9 mouse cellular contexts compared by ENCODE assay signal in genomic region chr15:84072226-84072625, GRCm38 (mm10). TPM values are rescaled to one million over a fixed set of nuclear protein-coding genes. Genes with fewer than 3 reads are reported as not detected.
DNase-seq lines count a peak whose midpoint lies in the region; ATAC-seq and TF ChIP-seq lines count a peak whose summit lies in the region.
"Had no signal": no experiment of that assay in that cellular context is flagged by ENCODE, and none has a peak within 500 bp of the region (broad histone marks: within the 10 kb centered on the region; RNA-seq: fewer than 3 reads in every experiment).

No protein-coding gene starts in this region.

- ATAC-seq in CD4-positive, CD25-positive, alpha-beta regulatory T cell, adult 4 months = no peak
- peak; percentile 73 for ATAC-seq in hindbrain, postnatal 0 days
- no peak for ATAC-seq in liver, embryonic 14.5 days (ENCODE audit: insufficient read depth)

- no peak overlapping the region for H3K9ac ChIP-seq in hindbrain, postnatal 0 days (replicated peaks; ENCODE audit: low read length)
- no peak overlapping the region for H3K9ac ChIP-seq in liver, embryonic 14.5 days (replicated peaks)
- H3K9ac ChIP-seq: limb, embryonic 13.5 days had no signal

- H3K27me3 ChIP-seq in hindbrain, postnatal 0 days (ENCODE audit: insufficient read depth, low read length) = no peaks in the 10 kb centered on the region
- H3K27me3 ChIP-seq in liver, embryonic 14.5 days (ENCODE audit: control insufficient read depth, insufficient read depth, low read length) = peaks cover 9% of the 10 kb centered on the region

- TF ChIP-seq EP300 in liver, embryonic 14.5 days (IDR thresholded peaks at IDR 0.05; ENCODE audit: low read depth) = no peak

- H3K4me2 ChIP-seq in hindbrain, postnatal 0 days (ENCODE audit: low read depth, low read length) = no peak overlapping the region
- no peak overlapping the region for H3K4me2 ChIP-seq in liver, embryonic 14.5 days (ENCODE audit: low read depth)
- H3K4me2 ChIP-seq: limb, embryonic 13.5 days had no signal

- no peaks in the 10 kb centered on the region for H3K9me3 ChIP-seq in hindbrain, postnatal 0 days (ENCODE audit: low read length)
- no peaks in the 10 kb centered on the region for H3K9me3 ChIP-seq in liver, embryonic 14.5 days (ENCODE audit: control insufficient read depth, low read length)
- H3K9me3 ChIP-seq: limb, embryonic 13.5 days had no signal

- peak; percentile 14 for DNase-seq in CD4-positive, CD25-positive, alpha-beta regulatory T cell, adult 2 months (ENCODE audit: low read depth, low spot score)
- DNase-seq in urinary bladder, postnatal 25 days (ENCODE audit: low spot score) = peak; percentile 31
- no peak for DNase-seq in urinary bladder, adult 2 months (ENCODE audit: low spot score)
- DNase-seq in hindbrain, postnatal 0 days (ENCODE audit: low spot score) = peak; percentile 96
- peak in 1 of 3 experiments; percentile 9 for DNase-seq in liver, embryonic 14.5 days (ENCODE audit: low read depth in 3 of 3, low spot score in 3 of 3)
- peak; percentile 73 to 79 for DNase-seq in right cerebral cortex, postnatal 36 days (ENCODE audit: low spot score in 2 of 2)

- WGBS in hindbrain, postnatal 0 days = 10% methylated on average over 7 of the region's 7 CpGs
- WGBS in liver, embryonic 14.5 days (ENCODE audit: insufficient replicate concordance) = 28% methylated on average over 7 of the region's 7 CpGs

- H3K4me3 ChIP-seq in embryonic fibroblast, embryonic 13.5 days (ENCODE audit: insufficient read depth, low read length) = no peak overlapping the region
- H3K4me3 ChIP-seq in hindbrain, postnatal 0 days (ENCODE audit: low read length) = no peak overlapping the region
- H3K4me3 ChIP-seq in liver, embryonic 14.5 days (ENCODE audit: insufficient read depth in 1 of 2, low read depth in 2 of 2, low read length in 2 of 2) = no peak overlapping the region
- H3K4me3 ChIP-seq: limb, embryonic 13.5 days had no signal

- H3K27ac ChIP-seq in embryonic fibroblast, embryonic 13.5 days (ENCODE audit: insufficient read depth, low read length) = no peak overlapping the region
- no peak overlapping the region for H3K27ac ChIP-seq in hindbrain, postnatal 0 days
- no peak overlapping the region for H3K27ac ChIP-seq in liver, embryonic 14.5 days
- H3K27ac ChIP-seq: limb, embryonic 13.5 days had no signal

- H3K36me3 ChIP-seq in hindbrain, postnatal 0 days (ENCODE audit: insufficient read depth, low read length) = peaks cover 10% of the 10 kb centered on the region; the same call in 1 of the 2 replicates
- no peaks in the 10 kb centered on the region for H3K36me3 ChIP-seq in liver, embryonic 14.5 days (replicated peaks; ENCODE audit: control insufficient read depth, insufficient read depth, low read depth)
- H3K36me3 ChIP-seq: limb, embryonic 13.5 days had no signal

- TF ChIP-seq POLR2A in embryonic fibroblast, embryonic 13.5 days (IDR thresholded peaks at IDR 0.05; ENCODE audit: low read depth, low read length) = no peak

- no peaks in the 10 kb centered on the region for H3K4me1 ChIP-seq in embryonic fibroblast, embryonic 13.5 days (ENCODE audit: control insufficient read depth, insufficient read depth, low read length)
- H3K4me1 ChIP-seq in hindbrain, postnatal 0 days (ENCODE audit: insufficient read depth, low read length) = peaks cover 5% of the 10 kb centered on the region; the same call in 1 of the 2 replicates
- H3K4me1 ChIP-seq in liver, embryonic 14.5 days (replicated peaks; ENCODE audit: control insufficient read depth in 2 of 2, insufficient read depth in 2 of 2, low read length in 1 of 2) = no peaks in the 10 kb centered on the region

- peak; percentile 47; the same call in 1 of the 2 replicates for TF ChIP-seq CTCF in embryonic fibroblast, embryonic 13.5 days (IDR thresholded peaks at IDR 0.05; ENCODE audit: borderline replicate concordance, insufficient read depth, low read length)
- peak; percentile 86 for TF ChIP-seq CTCF in hindbrain, postnatal 0 days (IDR thresholded peaks at IDR 0.05; ENCODE audit: low read depth)
- TF ChIP-seq CTCF in liver, embryonic 14.5 days (IDR thresholded peaks at IDR 0.05; ENCODE audit: low read depth) = peak; percentile 52

RNA-seq across cellular contexts. Expression of gene Efcab6, which starts 7.0 kb away (rescaled TPM):
- polyA plus RNA-seq in CD4-positive, CD25-positive, alpha-beta regulatory T cell, adult 4 months (2017; shearing (Covaris generic)) = not detected
- 0.09 and 0.12 TPM in 2 replicates for polyA plus RNA-seq in urinary bladder, adult 2 months (2012; rRNA removed)
- polyA plus RNA-seq in embryonic fibroblast, embryonic 13.5 days (2011; ENCODE audit: insufficient read length, low read depth, missing spikeins) = not detected in 2 replicates
- total RNA-seq in hindbrain, postnatal 0 days (2014; rRNA removed) = 0.52 and 6.8 TPM in 2 replicates
- 0.42 and 1.6 TPM in 2 replicates for polyA plus RNA-seq in hindbrain, postnatal 0 days (2015; fragmentation: Nextera tagmentation; extraction: Ambion mirVana)
- not detected in 2 replicates for polyA plus RNA-seq in liver, embryonic 14.5 days (2012; rRNA removed)
- polyA plus RNA-seq in liver, embryonic 14.5 days (2014; fragmentation: Nextera tagmentation; extraction: Ambion mirVana) = not detected in 2 replicates

RNA-seq across cellular contexts. Expression of gene Sult4a1, which starts 33.3 kb away (rescaled TPM):
- not detected for polyA plus RNA-seq in CD4-positive, CD25-positive, alpha-beta regulatory T cell, adult 4 months (2017; shearing (Covaris generic))
- polyA plus RNA-seq in urinary bladder, adult 2 months (2012; rRNA removed) = 2.0 and 2.4 TPM in 2 replicates
- 1.0 and 3.6 TPM in 2 replicates for polyA plus RNA-seq in embryonic fibroblast, embryonic 13.5 days (2011; ENCODE audit: insufficient read length, low read depth, missing spikeins)
- total RNA-seq in hindbrain, postnatal 0 days (2014; rRNA removed) = 248 and 251 TPM in 2 replicates
- 155 TPM in 2 replicates for polyA plus RNA-seq in hindbrain, postnatal 0 days (2015; fragmentation: Nextera tagmentation; extraction: Ambion mirVana)
- 0.06 and 0.16 TPM in 2 replicates for polyA plus RNA-seq in liver, embryonic 14.5 days (2012; rRNA removed)
- not detected in 2 replicates for polyA plus RNA-seq in liver, embryonic 14.5 days (2014; fragmentation: Nextera tagmentation; extraction: Ambion mirVana)

RNA-seq across cellular contexts. Expression of gene Pnpla5, which starts 50.7 kb away (rescaled TPM):
- polyA plus RNA-seq in CD4-positive, CD25-positive, alpha-beta regulatory T cell, adult 4 months (2017; shearing (Covaris generic)) = not detected
- 0.06 TPM in 1 of 2 replicates, not detected in the other for polyA plus RNA-seq in urinary bladder, adult 2 months (2012; rRNA removed)
- not detected in 2 replicates for polyA plus RNA-seq in embryonic fibroblast, embryonic 13.5 days (2011; ENCODE audit: insufficient read length, low read depth, missing spikeins)
- not detected in 2 replicates for total RNA-seq in hindbrain, postnatal 0 days (2014; rRNA removed)
- not detected in 2 replicates for polyA plus RNA-seq in hindbrain, postnatal 0 days (2015; fragmentation: Nextera tagmentation; extraction: Ambion mirVana)
- polyA plus RNA-seq in liver, embryonic 14.5 days (2012; rRNA removed) = 0.02 TPM in 2 replicates
- polyA plus RNA-seq in liver, embryonic 14.5 days (2014; fragmentation: Nextera tagmentation; extraction: Ambion mirVana) = not detected in 2 replicates
- polyA plus RNA-seq: limb, embryonic 13.5 days had no signal

Comparison
In these comparisons a context has a peak if more than half of its experiments do, and no peak if none do; other contexts are left out.
1. RNA of gene Sult4a1, which starts 33.3 kb away (polyA plus RNA-seq): 155 TPM in hindbrain, postnatal 0 days; 2.0 to 2.4 TPM in urinary bladder, adult 2 months, 1.0 to 3.6 TPM in embryonic fibroblast, embryonic 13.5 days, 0.06 to 0.16 TPM in liver, embryonic 14.5 days and not detected in CD4-positive, CD25-positive, alpha-beta regulatory T cell, adult 4 months; every median in the first group is over 10 times any median in the second.
2. Peak in every context shown above with its lines, with median percentiles within 50 percentile points of each other: CTCF ChIP-seq.